Mouse (Mus musculus) lung, embryonic 14.5 days (tissue): ENCODE results near the gene Galnt9. TPM values are rescaled to one million over a fixed set of nuclear protein-coding genes. Genes with fewer than 3 reads are reported as not detected.
A peak's percentile ranks its signal among the peaks of the same experiment; 100 is the strongest.

ENCODE experiments used
- ATAC-seq: fragments of 200-750 bp; cut with Nextera tagmentation; 2 replicates; pipeline ENCODE4 v1.8.0; 2017; ENCODE audit warnings: mild to moderate bottlenecking, moderate TSS enrichment, moderate library complexity; ENCODE audit not compliant: insufficient read depth
- DNase-seq: peaks from one replicate; pipeline ENCODE4 v3.0.0-alpha.2; 2015
- H3K27ac ChIP-seq: fragments of 300-500 bp; sonication (generic); 2 replicates; pipeline ENCODE4 v1.5.1; 2014; ENCODE audit warnings: low read depth, mild to moderate bottlenecking, moderate library complexity
- H3K27me3 ChIP-seq: fragments of 300-500 bp; sonication (generic); 2 replicates; pipeline ENCODE4 v1.6.1; 2014; ENCODE audit warnings: low read length, control low read depth; ENCODE audit not compliant: insufficient read depth
- H3K36me3 ChIP-seq: fragments of 300-500 bp; sonication (generic); 2 replicates; pipeline ENCODE4 v1.6.1; 2014; ENCODE audit warnings: control low read depth; ENCODE audit not compliant: insufficient read depth
- H3K4me1 ChIP-seq: fragments of 300-500 bp; sonication (generic); 2 replicates; pipeline ENCODE4 v1.6.1; 2014; ENCODE audit warnings: antibody characterized with exemption, control low read depth; ENCODE audit not compliant: insufficient read depth
- H3K4me2 ChIP-seq: fragments of 300-500 bp; sonication (generic); 2 replicates; pipeline ENCODE4 v1.6.1; 2014; ENCODE audit warnings: mild to moderate bottlenecking
- H3K4me3 ChIP-seq: fragments of 300-500 bp; sonication (generic); 2 replicates; pipeline ENCODE4 v1.5.1; 2014; ENCODE audit warnings: low read depth, low read length
- H3K9ac ChIP-seq: fragments of 300-500 bp; sonication (generic); 2 replicates; pipeline ENCODE4 v1.6.1; 2014
- H3K9me3 ChIP-seq: fragments of 300-500 bp; sonication (generic); 2 replicates; pipeline ENCODE4 v1.6.1; 2016; ENCODE audit warnings: low read depth, low read length, control low read depth
- CTCF ChIP-seq: IDR thresholded peaks from 2 replicates; pipeline ENCODE4 v1.5.1; 2016; ENCODE audit warnings: antibody characterized with exemption, low read depth
- WGBS: fragments of 180-500 bp; shearing (Covaris S2); extraction: QIAGEN DNeasy Blood & Tissue Kit; methylation state at CpG from one replicate; pipeline ENCODE4 v1.1.7; 2014; 5-methylcytosine and 5-hydroxymethylcytosine counted together
- polyA plus RNA-seq: library from polyadenylated mRNA; unstranded; fragments of >200 nt; fragmentation: Nextera tagmentation; extraction: Ambion mirVana; gene quantifications from 2 replicates; pipeline ENCODE4 v1.2.1, GENCODE M21; 2014

The Galnt9 gene
- 0.12 TPM in 1 of 2 replicates, not detected in the other for polyA plus RNA-seq

DNA sequence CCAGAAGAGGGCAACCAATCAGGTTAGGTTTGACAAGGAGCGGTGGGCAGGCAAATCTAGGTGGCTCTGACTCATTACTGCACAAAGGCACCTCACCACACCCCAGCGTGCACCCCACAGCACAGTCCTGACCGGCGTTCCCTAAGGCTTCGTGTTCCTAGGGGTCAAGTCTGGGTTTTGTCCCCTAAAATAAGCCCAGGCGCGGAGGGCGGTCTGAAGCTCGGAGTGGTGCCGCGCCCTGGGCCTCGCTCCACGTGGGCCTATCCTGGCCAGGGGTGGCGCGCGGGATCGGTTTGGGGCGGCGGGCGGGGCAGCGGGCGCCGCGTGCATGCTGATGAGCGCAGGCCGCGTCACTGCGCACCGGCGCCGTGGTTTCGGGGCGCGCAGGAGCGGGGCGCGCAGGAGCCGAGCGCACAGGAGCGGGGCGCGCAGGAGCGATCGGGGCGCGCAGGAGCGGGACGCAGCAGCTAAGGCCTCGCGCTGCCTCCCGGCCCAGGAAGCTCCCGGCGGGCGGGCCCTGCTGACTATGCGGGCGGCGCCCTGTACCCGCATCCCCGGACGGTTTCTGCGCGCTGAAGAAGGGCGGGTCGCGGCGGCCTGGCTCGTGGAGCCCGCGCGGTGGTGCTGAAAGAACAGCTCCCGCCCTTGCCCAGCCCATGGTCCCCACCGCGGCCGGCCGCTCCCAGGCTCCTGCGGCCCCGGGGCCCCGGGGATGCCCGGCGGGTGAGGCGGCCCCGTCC lies at the start of gene Galnt9:
Gene Galnt9, plus strand, starts transcription at position 405 of the 740 bp plus-strand sequence.
- no peak within 1 kb of the TSS for H3K27ac ChIP-seq
- peak; percentile 91 for ATAC-seq
- under 1% methylated on average over 65 of the region's 82 CpGs for WGBS
- no peak within 1 kb of the TSS for H3K9ac ChIP-seq
- peaks cover 42% of the 10 kb centered on the region for H3K27me3 ChIP-seq
- peak within 1 kb of the TSS; percentile 59 for H3K4me2 ChIP-seq
- H3K4me1 ChIP-seq, result no peaks in the 10 kb centered on the region
- no peaks in the 10 kb centered on the region for H3K9me3 ChIP-seq
- H3K4me3 ChIP-seq, result peak within 1 kb of the TSS; percentile 31
- DNase-seq, result peak; percentile 89
- H3K36me3 ChIP-seq, result no peaks in the 10 kb centered on the region
- no peak for TF ChIP-seq CTCF

- no peak for DNase-seq
- H3K4me1 ChIP-seq, result no peaks in the 10 kb centered on the region
- H3K9ac ChIP-seq, result no peak overlapping the region
- H3K4me3 ChIP-seq, result no peak overlapping the region
- ATAC-seq, result no peak
- no peaks in the 10 kb centered on the region for H3K27me3 ChIP-seq
- TF ChIP-seq CTCF, result no peak
- no peaks in the 10 kb centered on the region for H3K36me3 ChIP-seq
- no peaks in the 10 kb centered on the region for H3K9me3 ChIP-seq
- no peak overlapping the region for H3K4me2 ChIP-seq
- 51% methylated on average over 4 of the region's 4 CpGs for WGBS
- no peak overlapping the region for H3K27ac ChIP-seq
Observed at GRCm38 (mm10) chr5:110494396-110494795, 49.8 kb upstream of the Galnt9 start.

GRCm38 (mm10) chr5:110495051-110495450 lies 49.1 kb upstream of the Galnt9 start:
- Histone ChIP-seq H3K9ac (no peak overlapping the region), H3K27me3 (no peaks in the 10 kb centered on the region), H3K27ac (no peak overlapping the region), H3K4me3 (no peak overlapping the region), H3K4me2 (no peak overlapping the region), H3K4me1 (no peaks in the 10 kb centered on the region), H3K36me3 (no peaks in the 10 kb centered on the region), H3K9me3 (no peaks in the 10 kb centered on the region)
- no peak for TF ChIP-seq CTCF
- ATAC-seq (no peak), DNase-seq (no peak)
- 91% methylated on average over 6 of the region's 6 CpGs for WGBS

DNA sequence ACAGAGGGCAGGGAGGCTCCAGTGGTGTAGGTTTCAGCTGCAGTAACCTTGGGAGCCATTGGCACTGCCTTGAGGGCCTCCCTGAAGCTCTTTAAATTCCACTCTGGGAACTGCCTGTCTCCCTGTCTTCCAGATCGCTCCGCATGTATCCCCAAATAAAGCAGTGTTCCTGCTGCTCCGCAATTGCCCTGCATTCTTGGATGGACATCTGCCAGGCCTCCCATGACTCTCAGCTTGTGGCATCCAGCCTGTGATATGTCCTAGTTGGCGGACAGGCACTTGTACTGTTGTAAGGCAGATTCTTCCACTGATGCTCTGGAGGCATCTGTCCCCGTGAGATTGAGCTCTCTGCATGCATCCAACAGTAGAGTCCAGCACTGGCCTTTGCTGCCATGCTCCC lies 46.6 kb upstream of the Galnt9 start:
- Histone ChIP-seq H3K4me3 (no peak overlapping the region), H3K9me3 (no peaks in the 10 kb centered on the region), H3K36me3 (no peaks in the 10 kb centered on the region), H3K27ac (no peak overlapping the region), H3K27me3 (no peaks in the 10 kb centered on the region), H3K9ac (no peak overlapping the region), H3K4me1 (no peaks in the 10 kb centered on the region), H3K4me2 (no peak overlapping the region)
- 68% methylated on average over 5 of the region's 5 CpGs for WGBS
- TF ChIP-seq CTCF, result no peak
- ATAC-seq, result no peak
- DNase-seq, result no peak

DNA sequence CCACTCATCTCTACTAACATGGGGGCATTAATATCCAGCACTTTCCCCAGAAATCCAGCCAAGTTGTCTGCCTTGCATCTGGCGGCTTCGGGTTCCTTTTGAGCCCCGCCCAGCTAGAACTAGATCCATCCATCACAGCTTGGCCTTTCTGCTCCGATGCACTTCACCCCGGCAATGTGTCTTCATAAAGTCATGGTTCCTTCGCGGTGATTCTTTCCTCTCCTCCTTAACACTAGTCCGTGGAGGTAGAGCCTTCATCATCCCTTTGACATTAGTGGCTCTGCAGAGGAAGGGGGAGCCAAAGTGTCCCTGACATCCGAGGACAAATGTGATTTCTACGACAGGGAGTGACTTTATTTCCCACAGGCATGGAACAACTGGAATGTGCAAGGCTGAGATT lies 46.1 kb upstream of the Galnt9 start:
- Histone ChIP-seq H3K36me3 (no peaks in the 10 kb centered on the region), H3K4me2 (no peak overlapping the region), H3K27ac (no peak overlapping the region), H3K9me3 (no peaks in the 10 kb centered on the region), H3K4me1 (no peaks in the 10 kb centered on the region), H3K9ac (no peak overlapping the region), H3K4me3 (no peak overlapping the region), H3K27me3 (no peaks in the 10 kb centered on the region)
- WGBS, result 30% methylated on average over 10 of the region's 10 CpGs
- no peak for ATAC-seq
- DNase-seq, result no peak
- TF ChIP-seq CTCF, result no peak

- TF ChIP-seq CTCF, result no peak
- WGBS, result 26% methylated on average over 4 of the region's 4 CpGs
- no peak overlapping the region for H3K4me2 ChIP-seq
Observed at GRCm38 (mm10) chr5:110500233-110500632, 43.9 kb upstream of the Galnt9 start.

GRCm38 (mm10) chr5:110503361-110503760 lies 40.8 kb upstream of the Galnt9 start:
- Histone ChIP-seq H3K4me1 (no peaks in the 10 kb centered on the region), H3K9ac (no peak overlapping the region), H3K36me3 (no peaks in the 10 kb centered on the region), H3K27ac (no peak overlapping the region), H3K9me3 (no peaks in the 10 kb centered on the region), H3K4me2 (no peak overlapping the region), H3K27me3 (no peaks in the 10 kb centered on the region), H3K4me3 (no peak overlapping the region)
- no peak for ATAC-seq
- TF ChIP-seq CTCF, result no peak
- DNase-seq, result no peak
- WGBS, result 91% methylated on average over 3 of the region's 3 CpGs

More at GRCm38 (mm10) chr5:110500233-110500632, 43.9 kb upstream of the Galnt9 start:
- Histone ChIP-seq H3K27me3 (no peaks in the 10 kb centered on the region), H3K4me3 (no peak overlapping the region), H3K9ac (no peak overlapping the region), H3K4me1 (no peaks in the 10 kb centered on the region), H3K36me3 (no peaks in the 10 kb centered on the region), H3K27ac (no peak overlapping the region), H3K9me3 (no peaks in the 10 kb centered on the region)
- DNase-seq (no peak), ATAC-seq (no peak)
